Mouse (Mus musculus) left cerebral cortex, postnatal 4 days (tissue): ENCODE measurements around the gene 5330417C22Rik. TPM values are rescaled to one million over a fixed set of nuclear protein-coding genes. Genes with fewer than 3 reads are reported as not detected.
"Not testable (repeated sequence)": the region's sequence is repeated elsewhere in the genome, so short reads cannot be mapped to it uniquely, and the experiment has no call there.

Experiments
- DNase-seq: peaks from one replicate; pipeline ENCODE4 v3.0.0-alpha.2; 2022
- intact Hi-C: fragments of 180-260 bp; cut with DNase I; formaldehyde crosslinking; loops from one replicate; pipeline ENCODE4 v1.15.1; 2025
- total RNA-seq, 2 experiments: library from RNA; stranded (reverse); gene quantifications; 2 replicates each; pipeline ENCODE4 v1.2.3; 2021

5330417C22Rik gene
- total RNA-seq, 2 experiments from 2014 or later, result 17.6 to 20.1 TPM

DNA sequence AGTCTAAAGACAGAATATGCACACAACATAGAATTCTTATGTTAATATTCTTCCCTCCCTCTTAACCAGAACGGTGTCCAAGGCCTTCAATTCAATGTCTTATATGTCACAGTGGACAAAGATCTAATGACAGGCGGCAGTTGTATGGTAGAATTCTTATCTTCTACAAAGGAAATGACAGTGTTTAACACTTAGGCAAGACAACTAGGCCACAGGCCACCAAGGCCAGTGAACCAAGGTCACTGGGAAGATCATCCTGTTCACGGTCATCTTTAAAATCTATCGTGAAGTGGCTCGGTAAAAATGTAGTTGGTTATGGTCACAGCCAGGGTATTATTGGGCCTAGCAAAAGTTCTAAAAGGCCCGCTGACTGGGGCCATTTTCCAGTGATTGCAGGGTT lies 2.4 kb downstream of the 5330417C22Rik start, which contains the start of gene 1700013F07Rik:
Gene 1700013F07Rik, plus strand, starts transcription at position 200 of the 400 bp plus-strand sequence.
- DNase-seq, result no peak
- intact Hi-C loops, result no loop called here

- DNase-seq, result peak; percentile 29
- intact Hi-C loops, result no loop called here
Measured at GRCm38 (mm10) chr3:108533114-108533885, 3.0 kb downstream of the 5330417C22Rik start.

GRCm38 (mm10) chr3:108528489-108528888 lies 7.8 kb downstream of the 5330417C22Rik start:
- intact Hi-C loops, result no loop called here
- DNase-seq, result no peak

- intact Hi-C loops, result no loop called here
- no peak for DNase-seq
Measured at GRCm38 (mm10) chr3:108523415-108523814, 12.9 kb downstream of the 5330417C22Rik start.

- no peak for DNase-seq
- intact Hi-C loops, result no loop called here
Measured at GRCm38 (mm10) chr3:108518276-108518675, 18.1 kb downstream of the 5330417C22Rik start.

GRCm38 (mm10) chr3:108513465-108513864 lies 22.9 kb downstream of the 5330417C22Rik start:
- intact Hi-C loops, result no loop called here
- no peak for DNase-seq

GRCm38 (mm10) chr3:108510716-108511483 lies 25.4 kb downstream of the 5330417C22Rik start:
- intact Hi-C loops, result no loop called here
- peak; percentile 86 for DNase-seq

DNA sequence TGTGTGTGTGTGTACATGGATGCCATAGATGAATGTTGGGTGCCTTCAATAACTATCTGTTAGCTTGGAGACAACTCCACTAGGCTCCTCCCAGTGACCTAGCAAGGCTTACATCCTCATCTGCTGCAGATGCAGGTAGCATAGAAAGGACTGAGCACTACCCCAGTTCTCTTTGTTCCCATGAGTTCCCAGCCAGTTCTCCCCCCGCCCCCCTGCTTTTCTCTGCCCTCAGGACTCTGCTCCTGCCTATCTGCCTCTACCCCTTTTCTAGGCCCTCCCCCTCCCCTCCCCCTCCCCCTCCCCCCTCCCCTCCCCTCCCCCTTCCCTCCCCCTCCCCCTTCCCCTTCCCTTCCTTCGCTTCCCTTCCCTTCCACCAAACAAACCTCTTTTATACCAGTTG lies 26.2 kb downstream of the 5330417C22Rik start:
- DNase-seq, result no peak
- intact Hi-C loops, result no loop called here

DNA sequence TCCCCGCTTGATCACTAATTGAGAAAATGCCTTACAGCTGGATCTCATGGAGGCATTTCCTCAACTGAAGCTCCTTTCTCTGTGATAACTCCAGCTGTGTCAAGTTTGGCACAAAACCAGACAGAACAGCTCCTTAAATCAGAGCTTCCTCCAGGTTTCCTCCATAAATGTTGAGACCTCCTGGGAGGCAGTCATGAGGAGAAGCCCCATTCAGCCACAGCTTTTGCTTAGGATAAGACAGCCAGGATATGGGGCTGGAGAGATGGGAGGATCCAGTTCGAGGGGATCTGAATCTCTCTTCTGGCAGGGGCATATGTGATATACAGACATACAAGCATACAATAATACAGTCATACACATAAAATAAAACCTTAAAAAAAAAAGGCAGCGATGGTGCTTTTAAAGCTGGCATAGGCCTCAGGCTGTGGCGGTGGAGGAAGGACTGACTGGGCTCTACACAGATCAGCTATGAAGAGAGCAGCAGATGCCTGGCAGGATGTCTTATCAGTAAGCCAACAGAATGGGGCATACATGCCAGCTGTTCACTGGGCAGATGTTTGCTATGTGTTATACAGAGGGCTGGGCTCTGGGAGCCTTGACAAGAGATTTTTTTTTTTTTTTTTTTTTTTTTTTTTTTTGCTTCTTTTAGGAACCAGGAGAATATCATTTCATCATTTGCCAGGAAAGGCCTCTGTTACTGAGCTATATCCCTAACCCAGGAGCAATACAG lies 27.4 kb downstream of the 5330417C22Rik start:
- no peak for DNase-seq
- intact Hi-C loops, result no loop called here

DNA sequence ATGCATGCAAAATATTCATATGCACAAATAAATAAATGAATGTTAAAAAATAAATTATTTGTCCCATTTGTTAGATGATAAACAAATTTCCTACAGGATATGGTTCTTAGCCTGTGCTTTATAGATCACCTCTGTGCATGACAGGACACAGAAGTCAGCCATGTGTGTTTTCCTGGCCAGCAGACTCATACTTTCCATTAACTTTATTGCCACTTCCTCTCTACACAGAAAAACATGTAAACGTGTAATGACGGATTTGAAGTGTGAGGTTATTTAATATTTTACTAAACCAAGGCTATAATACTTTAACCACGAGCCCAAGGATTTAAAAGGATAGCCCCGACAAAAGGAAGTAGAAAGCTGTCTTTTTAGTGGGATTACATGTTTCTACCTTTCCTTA lies 32.4 kb downstream of the 5330417C22Rik start:
- DNase-seq, result no peak
- intact Hi-C loops, result no loop called here

DNA sequence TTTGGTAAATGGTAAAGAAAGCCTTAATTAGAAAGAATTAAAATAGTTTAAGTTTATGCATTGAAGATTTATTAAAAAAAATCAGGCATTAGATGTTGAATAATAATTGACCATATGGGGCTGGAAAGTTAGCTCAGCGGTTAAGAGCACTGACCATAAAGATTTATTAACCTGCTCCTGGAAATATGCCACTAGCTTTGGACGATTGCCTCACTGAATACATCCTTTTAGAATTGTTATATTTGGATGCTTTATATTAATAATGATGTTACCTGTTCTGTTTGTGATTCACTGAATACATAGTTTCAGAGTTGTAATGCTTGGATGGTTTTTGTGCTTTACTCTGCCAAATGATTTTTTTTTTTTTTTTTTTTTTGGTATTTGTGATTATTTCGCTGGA lies 34.9 kb downstream of the 5330417C22Rik start:
- intact Hi-C loops, DNase-seq: not testable (repeated sequence)

GRCm38 (mm10) chr3:108499826-108500225 lies 36.5 kb downstream of the 5330417C22Rik start:
- intact Hi-C loops, result no loop called here
- DNase-seq, result peak; percentile 90

DNA sequence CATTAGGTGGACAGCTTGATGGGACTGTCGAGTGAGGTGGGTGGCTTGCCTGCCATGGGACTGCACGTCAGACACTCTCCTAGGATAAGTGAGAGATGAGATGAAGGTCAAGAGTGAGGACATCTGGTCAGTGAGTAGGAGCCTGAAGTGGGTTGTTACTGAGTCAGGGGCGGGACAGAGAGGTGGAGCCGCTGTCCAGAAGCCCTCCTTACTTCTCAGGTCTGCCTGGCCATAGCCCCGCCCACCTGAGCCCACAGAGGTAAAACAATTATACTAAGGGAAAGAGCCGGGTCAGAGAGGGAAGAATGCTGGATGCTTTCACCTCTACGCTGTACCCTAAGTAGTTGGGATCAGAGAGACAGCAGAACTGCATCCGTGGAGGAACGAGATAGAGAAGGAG lies 38.7 kb downstream of the 5330417C22Rik start:
- intact Hi-C loops, result no loop called here
- DNase-seq, result no peak

- peak; percentile 37 for DNase-seq
- intact Hi-C loops, result no loop called here
Measured at GRCm38 (mm10) chr3:108495486-108495885, 40.9 kb downstream of the 5330417C22Rik start.

DNA sequence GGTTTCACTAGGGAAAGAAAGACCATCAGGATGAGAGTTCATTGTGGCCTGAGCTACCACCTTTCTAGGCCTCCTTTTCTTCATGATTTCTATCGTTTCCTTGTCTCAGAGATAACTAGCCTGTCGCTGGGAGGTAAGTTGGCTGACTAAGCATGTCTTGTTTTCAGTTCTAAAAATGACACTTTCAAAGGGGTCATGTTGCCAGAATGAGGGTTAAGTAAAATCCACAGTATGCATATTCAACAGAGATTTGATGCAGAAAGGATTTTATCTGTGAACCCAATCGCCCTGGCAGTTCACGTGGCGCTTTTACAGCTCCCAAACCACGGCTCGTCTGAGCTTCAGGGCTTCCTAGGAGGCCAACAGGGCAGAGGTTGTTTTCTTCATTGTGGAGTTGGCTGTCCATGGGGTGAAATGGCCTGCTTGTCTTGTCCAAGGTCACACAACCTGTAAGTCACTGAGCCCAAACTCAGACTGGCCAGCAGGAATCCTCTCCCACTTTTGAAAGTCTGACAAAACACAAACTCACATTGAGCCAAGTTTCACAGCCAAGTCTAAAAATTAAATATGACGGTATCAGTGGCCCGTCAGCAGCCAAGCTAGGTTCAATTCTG lies 41.4 kb downstream of the 5330417C22Rik start:
- no peak for DNase-seq

GRCm38 (mm10) chr3:108489968-108490367 lies 46.4 kb downstream of the 5330417C22Rik start:
- DNase-seq, result no peak
- intact Hi-C loops, result no loop called here

More for the DNA sequence above, 41.4 kb downstream of the 5330417C22Rik start:
- intact Hi-C loops, result no loop called here

DNA sequence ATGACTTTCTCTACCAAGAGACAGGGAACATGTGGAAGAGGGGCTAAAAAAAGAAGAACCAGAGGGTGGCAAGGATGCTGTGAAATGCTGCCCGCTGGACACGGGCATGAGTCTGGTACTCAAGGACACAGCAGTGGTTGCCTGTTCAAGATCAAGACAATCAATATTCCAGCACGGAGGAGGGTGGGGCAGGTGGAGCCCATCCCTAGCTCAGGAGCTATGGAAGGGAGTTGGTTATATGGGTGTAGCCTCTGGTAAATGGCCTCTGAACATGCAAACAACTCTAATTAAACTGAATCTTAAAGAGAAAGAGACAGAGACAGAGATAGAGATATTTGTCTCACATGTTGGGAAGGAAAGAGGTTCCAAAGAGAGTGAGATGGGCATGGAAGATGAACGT lies 51.6 kb downstream of the 5330417C22Rik start:
- intact Hi-C loops, result no loop called here
- no peak for DNase-seq

GRCm38 (mm10) chr3:108478800-108479199 lies 57.5 kb downstream of the 5330417C22Rik start:
- intact Hi-C loops, result no loop called here
- DNase-seq, result no peak

- intact Hi-C loops, result no loop called here
- no peak for DNase-seq
Measured at GRCm38 (mm10) chr3:108476761-108477619, 59.3 kb downstream of the 5330417C22Rik start.

DNA sequence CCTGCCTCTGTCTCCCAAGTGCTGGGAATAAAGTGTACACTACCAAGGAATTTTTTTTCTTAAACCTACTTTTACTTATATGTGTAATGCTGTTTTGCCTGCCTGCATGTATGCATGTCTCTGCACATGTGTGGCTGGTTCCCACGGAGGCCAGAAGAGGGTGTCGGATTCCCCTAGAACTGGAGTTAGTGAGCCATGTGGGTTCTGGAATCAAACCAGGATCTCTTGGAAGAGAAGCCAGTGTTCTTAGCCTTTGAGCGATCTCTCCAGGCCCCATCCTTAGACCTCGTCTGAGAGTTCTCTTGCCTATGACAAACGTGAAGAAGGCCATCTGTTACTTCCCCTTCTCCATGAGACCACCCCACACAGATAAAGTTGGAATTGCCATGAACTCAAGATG lies 60.8 kb downstream of the 5330417C22Rik start:
- intact Hi-C loops, result no loop called here
- no peak for DNase-seq
